Mouse (Mus musculus): Measurements from ENCODE around the gene Cdr2. TPM values are rescaled to one million over a fixed set of nuclear protein-coding genes. Genes with fewer than 3 reads are reported as not detected.

Gene Cdr2
- polyA plus RNA-seq, 1 experiment from 2014 or later: 9.0 TPM

DNA sequence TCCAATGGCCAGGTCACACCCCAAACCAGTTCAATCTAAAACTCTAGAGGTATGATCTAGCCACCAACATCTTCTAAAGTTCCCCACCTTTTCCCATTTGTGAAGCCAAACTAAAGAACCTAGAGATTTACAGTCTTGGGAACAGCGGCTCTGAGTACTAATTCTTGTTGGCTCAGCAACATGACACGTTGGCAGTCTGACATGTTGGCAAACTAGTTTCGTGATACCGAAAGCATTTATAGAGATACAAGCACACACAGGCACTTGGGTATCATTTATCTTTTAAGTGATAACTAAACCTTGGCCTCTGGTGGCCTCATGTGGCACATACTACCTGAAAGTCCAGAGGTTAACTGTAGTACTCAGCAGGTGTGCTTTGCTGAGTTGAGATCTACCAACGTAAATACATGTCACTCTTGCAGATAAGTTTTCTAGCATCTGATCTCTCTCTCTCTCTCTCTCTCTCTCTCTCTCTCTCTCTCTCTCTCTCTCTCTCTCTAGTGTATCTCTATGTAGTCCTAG is 20.4 kb upstream of the Cdr2 start:
- H3K27me3 ChIP-seq (replicated peaks; ENCODE audit: control insufficient read depth, insufficient read depth, low read length): no peaks in the 10 kb centered on the region
- ATAC-seq: no peak
- WGBS: 71% methylated on average over 5 of the region's 5 CpGs
- no peaks in the 10 kb centered on the region for H3K36me3 ChIP-seq (ENCODE audit: control insufficient read depth, insufficient read depth)
- no peaks in the 10 kb centered on the region for H3K4me1 ChIP-seq (replicated peaks; ENCODE audit: control insufficient read depth, insufficient read depth, low read length)
- H3K4me2 ChIP-seq (ENCODE audit: low read length): no peak overlapping the region
- H3K9ac ChIP-seq (replicated peaks; ENCODE audit: low read depth, low read length): no peak overlapping the region
- H3K4me3 ChIP-seq (replicated peaks; ENCODE audit: low read length): no peak overlapping the region
- no peak overlapping the region for H3K27ac ChIP-seq (ENCODE audit: low read length)
- no peaks in the 10 kb centered on the region for H3K9me3 ChIP-seq (ENCODE audit: control insufficient read depth, low read length)

DNA sequence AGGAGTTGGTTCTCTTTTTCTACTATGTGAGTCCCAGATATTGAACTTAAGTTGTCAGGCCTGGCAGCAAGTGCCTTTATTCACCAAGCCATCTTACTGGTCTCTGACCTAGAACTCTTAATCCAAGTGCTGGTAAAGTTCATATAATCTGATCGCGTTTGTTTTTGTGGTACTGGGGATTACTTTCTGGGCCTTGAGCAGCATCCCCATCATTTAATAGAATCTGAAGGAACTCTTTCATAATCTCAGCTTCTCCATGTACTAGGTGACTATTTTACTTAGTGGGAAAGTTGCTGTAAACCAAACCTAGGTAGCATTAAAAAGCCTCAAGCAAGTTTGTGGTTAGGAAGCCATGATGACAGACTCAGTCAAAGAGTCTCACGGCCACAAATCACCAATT is 19.8 kb upstream of the Cdr2 start:
- no peaks in the 10 kb centered on the region for H3K36me3 ChIP-seq (ENCODE audit: control insufficient read depth, insufficient read depth)
- no peak overlapping the region for H3K27ac ChIP-seq (ENCODE audit: low read length)
- WGBS: 87% methylated on average over 3 of the region's 3 CpGs
- no peak overlapping the region for H3K4me3 ChIP-seq (replicated peaks; ENCODE audit: low read length)
- H3K27me3 ChIP-seq (replicated peaks; ENCODE audit: control insufficient read depth, insufficient read depth, low read length): no peaks in the 10 kb centered on the region
- no peaks in the 10 kb centered on the region for H3K4me1 ChIP-seq (replicated peaks; ENCODE audit: control insufficient read depth, insufficient read depth, low read length)
- no peak overlapping the region for H3K4me2 ChIP-seq (ENCODE audit: low read length)
- H3K9ac ChIP-seq (replicated peaks; ENCODE audit: low read depth, low read length): no peak overlapping the region
- H3K9me3 ChIP-seq (ENCODE audit: control insufficient read depth, low read length): no peaks in the 10 kb centered on the region
- no peak for ATAC-seq

DNA sequence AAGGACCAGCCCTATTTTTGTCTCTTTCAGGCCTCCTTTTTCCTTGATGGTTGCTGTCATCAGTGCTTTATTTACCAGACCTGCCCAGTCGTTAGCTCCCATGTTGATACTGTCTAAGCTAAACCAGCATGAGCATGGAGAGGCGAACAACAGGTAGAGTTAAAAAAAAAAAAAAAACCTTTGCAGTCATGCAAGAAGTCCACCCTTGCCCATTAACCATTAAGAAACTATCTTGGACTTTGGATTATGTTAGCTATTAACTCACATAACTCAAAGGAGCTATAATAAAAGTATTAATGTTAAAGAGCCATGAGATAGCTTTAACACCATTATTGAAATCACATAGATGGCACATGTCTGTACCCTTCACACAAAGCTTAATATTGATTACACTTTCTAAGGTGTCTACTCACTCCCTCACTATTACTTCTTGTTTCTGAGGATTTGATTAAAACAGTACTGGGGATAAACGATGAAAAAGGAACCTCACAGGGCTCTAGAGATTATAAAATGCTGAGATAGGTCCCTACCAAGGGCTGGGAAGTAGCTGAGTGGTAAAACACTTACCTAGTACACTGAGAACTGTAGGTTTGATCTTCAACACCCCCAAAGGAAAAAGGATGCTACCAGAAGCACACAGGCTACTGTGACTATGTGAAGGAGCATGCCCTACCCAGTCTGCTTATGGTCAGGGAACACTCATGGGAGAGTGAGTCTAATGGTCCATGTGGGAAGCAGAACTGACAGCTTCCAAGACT is 18.1 kb upstream of the Cdr2 start:
- Histone ChIP-seq H3K36me3 (ENCODE audit: control insufficient read depth, insufficient read depth) (no peaks in the 10 kb centered on the region), H3K4me1 (replicated peaks; ENCODE audit: control insufficient read depth, insufficient read depth, low read length) (no peaks in the 10 kb centered on the region), H3K4me3 (replicated peaks; ENCODE audit: low read length) (no peak overlapping the region), H3K9me3 (ENCODE audit: control insufficient read depth, low read length) (no peaks in the 10 kb centered on the region), H3K9ac (replicated peaks; ENCODE audit: low read depth, low read length) (no peak overlapping the region), H3K4me2 (ENCODE audit: low read length) (no peak overlapping the region), H3K27me3 (replicated peaks; ENCODE audit: control insufficient read depth, insufficient read depth, low read length) (no peaks in the 10 kb centered on the region), H3K27ac (ENCODE audit: low read length) (no peak overlapping the region)
- 66% methylated on average over 3 of the region's 3 CpGs for WGBS
- no peak for ATAC-seq

DNA sequence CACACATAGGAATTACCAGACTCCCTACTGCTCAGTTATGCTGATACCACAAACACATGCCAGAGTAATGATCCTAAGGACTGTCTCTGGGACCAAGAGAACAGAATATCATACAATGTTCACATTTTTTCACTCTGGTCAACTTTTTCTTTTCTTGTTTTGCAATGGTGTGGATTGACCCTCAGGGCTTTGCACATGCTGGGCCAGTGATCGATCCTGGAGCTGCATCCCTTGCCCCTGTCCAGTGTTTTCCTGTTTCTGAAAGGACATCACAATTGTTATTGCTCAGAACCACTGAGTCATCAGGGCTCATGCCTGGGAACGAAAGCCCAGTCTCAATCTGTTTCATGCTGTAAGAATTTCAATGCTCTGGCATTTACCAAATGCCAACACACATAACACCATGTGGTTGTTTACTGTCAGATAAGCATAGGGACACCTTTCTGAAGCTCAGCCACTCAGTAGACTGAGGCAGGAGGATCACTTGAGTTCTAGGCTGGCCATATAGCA is 17.0 kb upstream of the Cdr2 start:
- H3K27ac ChIP-seq (ENCODE audit: low read length): no peak overlapping the region
- ATAC-seq: no peak
- no peaks in the 10 kb centered on the region for H3K27me3 ChIP-seq (replicated peaks; ENCODE audit: control insufficient read depth, insufficient read depth, low read length)
- H3K9me3 ChIP-seq (ENCODE audit: control insufficient read depth, low read length): no peaks in the 10 kb centered on the region
- WGBS: 81% methylated on average over 2 of the region's 2 CpGs
- no peak overlapping the region for H3K4me3 ChIP-seq (replicated peaks; ENCODE audit: low read length)
- H3K36me3 ChIP-seq (ENCODE audit: control insufficient read depth, insufficient read depth): no peaks in the 10 kb centered on the region
- H3K4me1 ChIP-seq (replicated peaks; ENCODE audit: control insufficient read depth, insufficient read depth, low read length): no peaks in the 10 kb centered on the region
- H3K9ac ChIP-seq (replicated peaks; ENCODE audit: low read depth, low read length): no peak overlapping the region
- H3K4me2 ChIP-seq (ENCODE audit: low read length): no peak overlapping the region

DNA sequence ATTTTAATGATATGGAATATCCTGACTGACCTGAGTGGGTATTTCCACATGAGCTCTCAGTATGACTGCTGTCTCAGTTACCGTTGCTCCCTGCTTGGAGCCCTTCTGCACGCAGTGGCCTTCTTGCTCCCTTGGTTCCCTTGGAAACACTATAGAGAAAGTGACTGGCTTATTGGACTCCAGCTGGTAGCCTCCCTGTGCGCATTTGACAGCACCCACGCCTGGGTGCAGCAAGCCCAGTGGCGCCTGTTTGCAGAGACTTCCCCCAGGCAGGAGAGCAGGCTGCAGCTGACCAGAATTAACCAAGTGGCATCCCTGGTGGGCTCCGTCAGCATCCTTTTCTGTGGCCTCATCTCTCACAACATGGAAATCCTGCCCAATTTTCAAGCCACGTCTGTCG is 9.1 kb upstream of the Cdr2 start:
- no peaks in the 10 kb centered on the region for H3K4me1 ChIP-seq (replicated peaks; ENCODE audit: control insufficient read depth, insufficient read depth, low read length)
- H3K9ac ChIP-seq (replicated peaks; ENCODE audit: low read depth, low read length): no peak overlapping the region
- H3K36me3 ChIP-seq (ENCODE audit: control insufficient read depth, insufficient read depth): no peaks in the 10 kb centered on the region
- no peak overlapping the region for H3K27ac ChIP-seq (ENCODE audit: low read length)
- H3K4me2 ChIP-seq (ENCODE audit: low read length): no peak overlapping the region
- H3K4me3 ChIP-seq (replicated peaks; ENCODE audit: low read length): no peak overlapping the region
- H3K27me3 ChIP-seq (replicated peaks; ENCODE audit: control insufficient read depth, insufficient read depth, low read length): no peaks in the 10 kb centered on the region
- no peaks in the 10 kb centered on the region for H3K9me3 ChIP-seq (ENCODE audit: control insufficient read depth, low read length)
- 72% methylated on average over 8 of the region's 8 CpGs for WGBS
- ATAC-seq: no peak

DNA sequence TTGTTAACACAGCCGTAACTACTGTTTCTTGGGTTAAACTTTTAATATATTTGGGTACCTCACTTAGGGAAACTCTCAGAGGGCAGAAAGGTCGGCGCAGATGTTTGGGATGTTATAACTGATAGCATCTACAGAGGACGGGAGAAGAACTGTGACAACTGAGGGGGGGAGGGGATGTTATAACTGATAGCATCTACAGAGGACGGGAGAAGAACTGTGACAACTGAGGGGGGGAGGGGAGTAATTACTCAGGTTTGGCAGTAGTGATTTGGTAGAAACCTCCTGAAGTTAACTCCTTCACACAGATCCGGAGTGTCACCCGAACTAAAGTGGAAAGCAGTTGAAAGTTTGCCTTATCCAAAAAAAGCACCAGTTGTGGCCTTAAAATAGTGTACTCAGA is 856 bp upstream of the Cdr2 start:
- Histone ChIP-seq H3K9me3 (ENCODE audit: control insufficient read depth, low read length) (no peaks in the 10 kb centered on the region), H3K4me2 (ENCODE audit: low read length) (peak overlapping the region; percentile 74), H3K27me3 (replicated peaks; ENCODE audit: control insufficient read depth, insufficient read depth, low read length) (no peaks in the 10 kb centered on the region), H3K36me3 (ENCODE audit: control insufficient read depth, insufficient read depth) (no peaks in the 10 kb centered on the region), H3K4me3 (replicated peaks; ENCODE audit: low read length) (peak overlapping the region; percentile 94), H3K4me1 (replicated peaks; ENCODE audit: control insufficient read depth, insufficient read depth, low read length) (peaks cover 16% of the 10 kb centered on the region), H3K9ac (replicated peaks; ENCODE audit: low read depth, low read length) (peak overlapping the region; percentile 66), H3K27ac (ENCODE audit: low read length) (no peak overlapping the region)
- ATAC-seq: no peak
- 12% methylated on average over 7 of the region's 7 CpGs for WGBS

DNA sequence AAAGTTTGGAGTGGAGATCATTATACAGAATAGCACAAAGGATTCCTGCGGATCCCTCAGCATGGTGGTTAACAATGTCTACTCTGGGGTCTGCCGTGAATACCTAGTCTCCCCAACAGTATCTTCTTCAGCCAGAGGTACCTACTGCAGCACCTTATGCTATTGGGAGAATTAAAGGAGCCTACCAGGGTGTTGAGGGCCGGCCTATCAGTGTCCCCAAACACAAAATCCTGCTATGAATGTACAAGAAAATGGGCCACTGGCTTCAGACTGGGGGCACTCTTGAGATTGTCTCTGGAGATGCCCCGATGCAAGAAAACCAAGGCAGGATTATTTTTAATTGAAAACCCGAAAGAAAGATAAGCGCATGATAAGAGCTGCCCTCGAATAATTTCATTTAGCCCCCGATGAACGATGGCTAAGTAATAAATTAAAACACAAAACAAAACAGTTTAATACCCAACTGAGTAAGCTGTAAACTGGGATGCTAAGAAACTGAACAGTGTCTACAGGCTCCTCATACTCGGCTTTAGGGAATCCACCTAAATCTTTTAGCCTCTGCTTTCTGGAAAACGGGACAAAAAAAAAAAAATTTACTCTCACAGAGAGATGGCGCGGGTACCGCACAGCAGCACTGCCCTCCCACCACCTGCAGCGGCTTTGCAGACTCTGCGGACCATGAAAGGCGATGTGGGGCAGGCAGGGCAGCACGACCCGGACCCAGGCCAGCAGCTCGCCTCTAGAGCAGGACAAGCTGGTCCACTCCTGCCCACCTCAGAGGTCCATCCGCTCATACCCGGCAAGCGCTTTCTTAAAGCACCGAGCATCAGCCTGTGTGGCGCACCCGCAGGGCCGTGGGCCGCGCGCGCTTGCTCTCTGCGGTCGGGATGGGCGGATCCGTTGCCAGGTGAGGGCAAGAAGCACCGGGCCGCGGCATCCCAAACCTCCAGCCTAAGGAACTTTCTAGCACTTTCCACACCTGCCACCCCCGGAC is 884 bp downstream of the Cdr2 start:
- H3K9ac ChIP-seq (replicated peaks; ENCODE audit: low read depth, low read length): peak overlapping the region; percentile 75
- H3K27ac ChIP-seq (ENCODE audit: low read length): no peak overlapping the region
- WGBS: 3% methylated on average over 39 of the region's 39 CpGs
- peak overlapping the region; percentile 70 for H3K4me2 ChIP-seq (ENCODE audit: low read length)
- no peaks in the 10 kb centered on the region for H3K9me3 ChIP-seq (ENCODE audit: control insufficient read depth, low read length)
- no peaks in the 10 kb centered on the region for H3K36me3 ChIP-seq (ENCODE audit: control insufficient read depth, insufficient read depth)
- H3K27me3 ChIP-seq (replicated peaks; ENCODE audit: control insufficient read depth, insufficient read depth, low read length): no peaks in the 10 kb centered on the region
- ATAC-seq: peak; percentile 53
- H3K4me3 ChIP-seq (replicated peaks; ENCODE audit: low read length): peak overlapping the region; percentile 94
- H3K4me1 ChIP-seq (replicated peaks; ENCODE audit: control insufficient read depth, insufficient read depth, low read length): peaks cover 24% of the 10 kb centered on the region

DNA sequence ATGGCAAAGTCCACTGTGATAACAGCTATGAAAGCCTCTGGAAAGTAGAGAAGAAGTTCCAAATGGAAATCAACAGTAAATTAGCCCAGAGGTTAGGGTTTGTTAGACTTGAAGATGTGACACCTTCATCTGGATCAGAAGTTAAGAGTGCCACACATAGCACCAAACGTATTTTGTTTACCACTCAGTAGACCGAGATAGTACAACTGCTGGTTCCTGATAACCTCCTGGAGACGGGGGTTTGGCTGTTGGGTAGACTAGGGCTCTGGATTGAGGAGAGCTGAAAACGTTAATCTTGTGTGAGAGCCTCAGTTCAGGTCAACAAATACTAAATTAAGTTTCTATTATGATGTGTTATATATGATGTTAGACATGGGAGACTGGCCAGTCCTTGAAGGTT is 2.1 kb downstream of the Cdr2 start:
- no peak for ATAC-seq
- H3K36me3 ChIP-seq (ENCODE audit: control insufficient read depth, insufficient read depth): no peaks in the 10 kb centered on the region
- no peaks in the 10 kb centered on the region for H3K27me3 ChIP-seq (replicated peaks; ENCODE audit: control insufficient read depth, insufficient read depth, low read length)
- H3K4me2 ChIP-seq (ENCODE audit: low read length): no peak overlapping the region
- H3K4me3 ChIP-seq (replicated peaks; ENCODE audit: low read length): no peak overlapping the region
- no peak overlapping the region for H3K27ac ChIP-seq (ENCODE audit: low read length)
- no peak overlapping the region for H3K9ac ChIP-seq (replicated peaks; ENCODE audit: low read depth, low read length)
- H3K4me1 ChIP-seq (replicated peaks; ENCODE audit: control insufficient read depth, insufficient read depth, low read length): peaks cover 24% of the 10 kb centered on the region
- H3K9me3 ChIP-seq (ENCODE audit: control insufficient read depth, low read length): no peaks in the 10 kb centered on the region
- 91% methylated on average over 4 of the region's 4 CpGs for WGBS

DNA sequence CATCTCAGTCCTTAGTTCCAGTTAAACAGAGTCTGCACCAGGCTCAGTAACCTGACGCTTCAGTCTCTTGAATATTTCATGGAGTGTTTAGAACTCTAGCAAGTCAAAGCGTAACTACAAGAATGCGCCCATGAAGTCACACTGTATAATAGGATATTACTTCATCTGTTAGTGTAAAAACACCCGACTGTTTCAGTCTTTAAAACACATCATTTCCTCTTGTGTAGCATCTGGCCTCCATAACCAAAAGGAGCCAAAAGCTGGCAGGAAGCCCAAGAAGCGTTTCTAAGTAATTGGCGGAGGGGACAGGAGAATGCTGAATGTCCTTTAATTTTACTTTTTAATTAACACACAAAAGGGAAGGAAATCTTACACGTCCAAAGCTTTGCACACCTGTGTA is 5.0 kb downstream of the Cdr2 start:
- no peak overlapping the region for H3K9ac ChIP-seq (replicated peaks; ENCODE audit: low read depth, low read length)
- 15% methylated on average over 7 of the region's 7 CpGs for WGBS
- no peak overlapping the region for H3K4me2 ChIP-seq (ENCODE audit: low read length)
- peak; percentile 29; the same call in 1 of the 2 replicates for ATAC-seq
- no peaks in the 10 kb centered on the region for H3K9me3 ChIP-seq (ENCODE audit: control insufficient read depth, low read length)
- no peak overlapping the region for H3K27ac ChIP-seq (ENCODE audit: low read length)
- peaks cover 18% of the 10 kb centered on the region for H3K4me1 ChIP-seq (replicated peaks; ENCODE audit: control insufficient read depth, insufficient read depth, low read length)
- no peaks in the 10 kb centered on the region for H3K27me3 ChIP-seq (replicated peaks; ENCODE audit: control insufficient read depth, insufficient read depth, low read length)
- H3K4me3 ChIP-seq (replicated peaks; ENCODE audit: low read length): no peak overlapping the region
- no peaks in the 10 kb centered on the region for H3K36me3 ChIP-seq (ENCODE audit: control insufficient read depth, insufficient read depth)

All from forebrain, embryonic 16.5 days (tissue).